Mouse (Mus musculus): ENCODE data around the gene Sytl4. TPM values are rescaled to one million over a fixed set of nuclear protein-coding genes. Genes with fewer than 3 reads are reported as not detected.

Gene Sytl4
- total RNA-seq (2021): 1 to 10 TPM; 1.7 to 2.2 TPM
- long read RNA-seq, experiment 1: 0 reads
- long read RNA-seq, experiment 2: 0 reads

- peak; percentile 33 to 36 for DNase-seq
These were observed at the start of gene Sytl4 for GRCm38 (mm10) chrX:133981231-133982002. Gene Sytl4 (minus strand): TSS chrX:133981812.

- peak in 1 of 2 experiments; percentile 42 for DNase-seq
These were observed 39.1 kb upstream of the Sytl4 start for GRCm38 (mm10) chrX:134020664-134021063.

DNA sequence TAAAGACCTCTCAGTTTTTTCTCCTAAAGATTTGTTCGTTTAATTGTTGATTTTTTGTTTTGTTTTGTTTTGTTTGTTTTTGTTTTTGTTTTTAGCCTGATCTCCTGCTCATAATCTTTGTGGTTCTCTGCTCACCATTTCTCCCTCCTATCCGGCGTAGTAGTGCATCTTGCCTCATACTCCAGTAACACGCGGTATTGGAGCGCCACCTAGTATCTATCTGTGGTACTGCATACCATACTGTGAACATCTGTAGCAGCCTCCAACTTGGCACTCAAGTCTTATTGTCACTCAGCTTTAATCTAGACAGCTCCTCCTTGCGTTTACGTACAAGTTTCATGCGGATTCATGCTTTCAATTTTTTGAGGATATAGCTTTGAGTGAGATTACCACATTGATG is 37.4 kb upstream of the Sytl4 start:
- DNase-seq: peak; percentile 60 to 80

DNA sequence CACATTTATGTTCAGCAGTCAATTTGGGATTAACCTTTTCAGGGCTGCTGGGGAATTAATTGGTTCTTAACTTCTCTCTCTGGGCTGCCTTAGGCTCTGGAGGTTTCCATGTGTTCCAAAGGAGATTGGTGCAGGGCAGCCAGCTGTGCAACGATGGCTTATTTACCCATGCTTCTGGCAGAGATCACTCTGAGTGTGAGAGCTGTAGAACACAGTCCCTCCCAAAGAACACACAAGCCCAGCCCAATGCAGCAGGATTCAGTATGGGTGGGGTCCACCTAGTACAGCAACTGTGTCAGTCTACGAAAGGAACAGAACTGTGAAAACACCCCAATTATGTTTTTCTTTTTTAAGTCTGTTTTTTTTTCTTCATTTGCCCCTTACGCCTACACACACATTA is 14.3 kb upstream of the Sytl4 start:
- no peak for DNase-seq

DNA sequence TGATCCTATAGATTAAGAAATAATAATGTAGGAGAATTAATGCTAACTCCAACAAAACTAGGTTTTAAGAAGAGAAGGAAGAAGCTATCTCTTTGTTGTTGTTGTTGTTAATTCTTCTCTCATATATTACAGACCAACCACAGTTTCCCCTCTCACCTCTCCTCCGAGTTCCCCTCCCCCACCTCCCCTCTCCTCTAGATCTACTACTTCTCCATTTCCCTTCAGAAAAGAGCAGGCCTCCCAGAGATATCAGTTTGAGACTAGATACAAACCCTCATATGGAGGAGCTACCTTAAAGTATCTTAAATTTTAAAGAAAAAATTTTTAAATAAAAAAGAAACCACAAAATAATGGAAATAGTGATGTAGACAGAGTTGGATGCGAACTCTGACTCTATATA is 17.0 kb downstream of the Sytl4 start:
- DNase-seq: no peak

GRCm38 (mm10) chrX:133960617-133961016 is 21.0 kb downstream of the Sytl4 start:
- DNase-seq: no peak

GRCm38 (mm10) chrX:133954661-133955060 is 27.0 kb downstream of the Sytl4 start:
- DNase-seq: no peak

DNA sequence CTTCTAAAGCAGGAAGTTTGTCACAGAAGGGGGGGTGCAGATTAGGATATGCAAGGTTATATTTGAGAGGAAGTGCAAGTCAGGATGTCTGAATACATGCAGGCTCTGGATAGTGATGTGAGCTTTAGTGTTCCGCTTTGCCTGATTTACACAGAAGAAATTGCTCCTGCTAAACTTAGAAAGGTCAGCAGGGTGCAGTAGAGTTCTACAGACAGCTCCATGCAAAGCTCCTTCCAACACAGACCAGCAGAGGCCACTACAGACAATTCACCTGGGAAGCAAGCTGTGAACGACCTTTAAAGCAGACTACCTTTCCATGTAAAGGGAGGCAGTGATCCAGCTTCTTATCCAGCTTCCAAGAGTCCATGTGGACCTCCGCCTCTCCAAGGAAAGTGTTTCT is 34.2 kb downstream of the Sytl4 start:
- peak; percentile 47 to 70 for DNase-seq

GRCm38 (mm10) chrX:133939561-133939960 is 42.1 kb downstream of the Sytl4 start:
- DNase-seq: no peak

- DNase-seq: no peak
These were observed 44.9 kb downstream of the Sytl4 start for GRCm38 (mm10) chrX:133936605-133937225.

DNA sequence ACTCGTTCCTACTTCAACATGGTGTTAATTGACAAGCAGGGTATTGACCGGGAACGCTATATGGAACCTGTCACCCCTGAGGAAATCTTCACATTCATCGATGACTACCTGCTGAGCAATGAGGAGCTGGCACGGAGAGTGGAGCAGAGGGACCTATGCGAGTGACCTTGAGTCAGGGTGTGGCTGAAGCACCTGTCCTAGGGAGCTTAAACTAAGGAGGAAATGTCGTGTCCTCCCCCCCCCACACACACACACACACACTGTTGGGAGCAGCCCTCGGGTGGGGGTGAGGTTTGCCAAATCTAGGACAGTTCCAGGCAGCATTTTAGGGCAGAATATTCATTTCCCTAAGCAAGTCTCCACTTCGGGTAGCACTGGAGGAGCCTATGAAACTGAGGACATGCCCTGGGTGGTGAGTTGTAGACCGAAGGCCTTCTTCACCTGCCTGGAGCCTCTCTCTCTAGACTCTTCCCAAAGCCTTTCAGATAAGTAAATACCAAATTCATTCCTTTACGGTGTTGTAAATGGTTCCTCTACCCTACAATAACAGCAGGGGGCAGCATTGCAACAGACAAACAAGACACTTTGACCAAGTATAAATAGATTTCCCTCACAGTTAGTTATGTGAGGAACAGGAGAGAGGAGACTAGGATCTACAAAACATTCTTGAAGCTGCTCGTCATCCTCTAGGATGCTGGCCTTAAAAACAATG is 50.2 kb downstream of the Sytl4 start:
- peak; percentile 22 to 60 for DNase-seq

DNA sequence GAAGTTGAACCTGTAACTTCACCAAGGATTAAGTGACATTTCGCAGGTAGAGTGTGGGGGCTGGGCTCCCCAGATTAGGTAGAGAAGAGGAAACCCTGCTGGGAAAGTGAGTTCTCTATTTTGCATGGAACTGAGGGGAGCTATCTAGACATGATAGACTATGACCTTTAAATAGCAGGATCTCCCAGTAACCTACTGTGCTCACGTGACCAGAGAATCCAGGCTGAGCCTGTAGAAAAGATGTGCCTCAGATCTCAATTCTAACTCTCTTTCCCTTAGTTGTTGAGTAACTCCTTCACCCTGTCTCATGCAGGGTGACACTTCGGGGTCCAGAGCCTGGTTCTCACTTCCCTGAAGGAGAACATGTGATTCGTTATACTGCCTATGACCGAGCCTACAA is 54.9 kb downstream of the Sytl4 start:
- no peak for DNase-seq

- DNase-seq: no peak
These were observed 60.4 kb downstream of the Sytl4 start for GRCm38 (mm10) chrX:133921187-133921586.

DNA sequence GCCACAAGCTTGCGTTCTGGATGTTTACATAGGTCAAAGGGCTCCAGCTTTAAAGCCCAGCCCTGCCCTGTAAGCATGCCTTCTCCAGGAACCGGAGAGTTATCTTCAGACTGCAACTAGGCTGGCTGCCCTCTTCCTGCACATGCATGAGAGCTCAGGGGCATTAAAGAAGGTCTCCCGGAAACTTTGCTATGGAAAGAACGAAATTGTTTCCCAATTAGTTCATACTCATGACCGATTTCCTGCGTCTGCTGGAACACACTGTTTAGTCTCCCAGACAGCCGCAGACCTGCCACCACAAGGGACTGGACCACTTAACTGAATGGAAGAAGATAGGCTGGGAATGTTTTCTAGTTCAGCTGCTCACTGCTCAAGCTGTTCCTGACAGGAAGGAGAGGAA is 67.4 kb downstream of the Sytl4 start:
- DNase-seq: peak; percentile 34 to 54

DNA sequence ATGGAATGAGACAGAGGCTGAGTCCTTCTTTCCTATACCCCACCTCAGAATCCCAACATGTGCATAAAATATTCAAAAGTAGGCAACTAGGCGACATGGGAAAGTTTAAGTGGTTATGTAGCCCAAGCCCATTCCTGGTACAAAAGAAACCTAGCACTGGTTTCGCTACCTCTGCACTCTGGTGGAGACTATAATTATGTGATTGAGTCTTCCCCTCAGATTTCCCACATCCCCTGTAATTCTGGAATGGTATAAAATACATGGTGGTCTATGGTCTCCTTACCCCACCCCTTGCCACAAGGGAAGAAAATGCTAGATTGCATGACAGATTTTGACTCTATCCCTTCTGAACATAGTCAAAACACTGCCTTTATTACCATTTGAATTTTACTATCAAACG is 68.6 kb downstream of the Sytl4 start:
- no peak for DNase-seq

DNA sequence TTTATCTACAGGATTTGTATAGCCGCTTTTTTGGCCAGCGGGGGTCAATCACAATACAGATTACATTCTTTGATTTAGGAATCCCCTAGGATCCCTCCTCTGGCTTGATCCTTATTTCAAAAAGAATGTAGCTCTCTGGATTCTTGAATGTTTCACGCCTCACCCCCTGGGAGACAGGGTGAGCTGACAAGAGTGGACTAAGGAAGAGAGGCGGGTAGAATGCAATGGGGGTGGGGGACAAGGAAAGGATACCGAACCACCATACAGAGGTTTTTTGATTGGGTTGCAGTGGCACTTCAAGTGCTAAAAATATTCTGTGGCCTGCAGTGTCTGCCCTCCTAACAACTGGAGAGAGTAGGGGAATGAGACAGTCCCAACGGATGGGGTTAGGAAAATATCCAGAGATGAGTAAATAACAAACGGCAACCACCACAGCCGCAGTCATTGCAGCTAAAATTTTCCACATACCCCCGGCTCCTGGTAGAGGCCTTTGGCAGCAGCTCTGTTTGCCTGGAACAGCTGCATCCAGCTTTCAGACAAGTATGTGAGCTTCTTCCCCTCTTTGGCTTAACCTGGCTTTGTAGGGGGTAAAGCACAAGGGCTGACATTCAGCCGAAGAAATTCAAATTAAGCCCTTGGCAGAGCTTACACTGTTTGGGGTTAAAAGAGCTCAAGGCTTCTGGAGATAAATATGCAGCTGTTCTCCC is 70.1 kb downstream of the Sytl4 start:
- peak; percentile 40 to 61 for DNase-seq

DNA sequence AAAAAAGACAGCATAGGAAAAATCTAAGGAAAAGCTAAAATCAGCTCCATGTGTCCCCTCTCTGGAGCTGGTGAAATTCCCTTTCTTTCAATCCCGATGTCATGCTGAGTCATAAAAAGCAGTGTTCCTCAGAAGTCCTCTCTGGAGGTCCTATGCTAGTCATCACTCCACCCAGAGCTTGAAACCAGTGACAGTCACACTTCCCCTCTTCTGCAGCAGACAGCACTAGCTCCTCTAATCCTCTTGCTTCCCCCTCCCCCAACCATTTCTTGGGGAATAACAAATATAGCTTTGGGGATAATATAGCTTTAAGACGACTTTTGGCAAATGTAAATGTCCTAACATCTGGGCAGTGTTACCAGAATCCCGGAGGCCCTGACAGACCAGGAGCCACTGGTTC is 73.4 kb downstream of the Sytl4 start, which contains the start of gene Srpx2:
TSS of gene Srpx2 (plus strand) at position 166 of the 400 bp plus-strand sequence.
- DNase-seq: peak; percentile 9 to 23

GRCm38 (mm10) chrX:133898014-133898542 is 83.5 kb downstream of the Sytl4 start, which contains the start of gene Tspan6:
Gene Tspan6 (minus strand): TSS chrX:133898429.
- DNase-seq: peak; percentile 84 to 85

DNA sequence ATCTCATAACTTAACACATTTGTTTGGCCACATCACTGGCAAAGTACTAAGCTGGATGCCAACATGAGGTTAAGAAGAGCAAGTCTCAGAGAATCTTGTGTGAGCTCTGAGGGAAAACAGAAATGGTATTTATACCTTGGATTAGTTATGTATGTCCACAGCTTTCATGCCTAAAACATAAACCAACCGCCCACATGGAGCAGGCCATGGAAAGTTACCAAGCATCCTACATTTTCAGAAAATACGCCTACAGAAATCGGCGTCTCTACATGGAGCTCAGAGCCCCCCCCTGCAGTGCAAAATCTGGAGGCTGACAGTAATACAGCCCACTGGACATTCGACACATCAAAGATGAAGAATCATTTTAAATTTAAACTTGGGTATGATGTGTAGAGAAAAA is 93.5 kb downstream of the Sytl4 start:
- no peak for DNase-seq

DNA sequence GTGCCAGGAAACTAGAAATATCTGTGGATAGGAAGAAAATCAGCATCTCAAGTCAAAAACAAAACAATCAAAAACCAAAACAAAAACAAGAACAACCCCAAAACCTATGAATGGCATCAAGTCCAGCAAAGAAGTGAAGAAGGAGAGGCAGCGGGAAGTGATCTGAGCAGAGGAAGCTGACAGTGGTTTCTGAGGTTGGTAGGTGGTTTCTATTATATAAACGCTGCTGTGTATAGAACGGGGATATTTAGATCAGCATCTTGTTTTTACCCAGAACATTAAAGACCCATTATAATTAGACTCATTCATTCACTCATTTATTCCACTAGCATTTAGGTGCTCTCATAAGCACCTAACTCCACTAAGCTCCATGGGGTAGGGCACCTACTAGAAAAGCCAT is 94.3 kb downstream of the Sytl4 start:
- no peak for DNase-seq

All from heart, adult 18-20 months (tissue).